Mouse (Mus musculus): ENCODE measurements around the gene Celf1. TPM values are rescaled to one million over a fixed set of nuclear protein-coding genes. Genes with fewer than 3 reads are reported as not detected.

Gene Celf1
- polyA plus RNA-seq, 1 experiment from 2014 or later = 47.9 TPM

- Histone ChIP-seq H3K36me3 (ENCODE audit: control insufficient read depth, insufficient read depth) (no peaks in the 10 kb centered on the region), H3K27me3 (ENCODE audit: control insufficient read depth, insufficient read depth, low read depth, low read length) (no peaks in the 10 kb centered on the region), H3K9ac (ENCODE audit: low read depth, low read length) (no peak overlapping the region), H3K4me2 (ENCODE audit: low read depth, low read length) (no peak overlapping the region), H3K9me3 (replicated peaks; ENCODE audit: control insufficient read depth, low read length) (no peaks in the 10 kb centered on the region), H3K27ac (ENCODE audit: low read length) (no peak overlapping the region), H3K4me3 (ENCODE audit: low read depth, low read length) (no peak overlapping the region), H3K4me1 (ENCODE audit: control insufficient read depth, low read depth, low read length) (no peaks in the 10 kb centered on the region)
- 73% methylated on average over 13 of the region's 13 CpGs for WGBS (ENCODE audit: insufficient replicate concordance)
- no peak for ATAC-seq (ENCODE audit: low read depth)
These were observed 11.6 kb upstream of the Celf1 start for GRCm38 (mm10) chr2:90928566-90928965.

DNA sequence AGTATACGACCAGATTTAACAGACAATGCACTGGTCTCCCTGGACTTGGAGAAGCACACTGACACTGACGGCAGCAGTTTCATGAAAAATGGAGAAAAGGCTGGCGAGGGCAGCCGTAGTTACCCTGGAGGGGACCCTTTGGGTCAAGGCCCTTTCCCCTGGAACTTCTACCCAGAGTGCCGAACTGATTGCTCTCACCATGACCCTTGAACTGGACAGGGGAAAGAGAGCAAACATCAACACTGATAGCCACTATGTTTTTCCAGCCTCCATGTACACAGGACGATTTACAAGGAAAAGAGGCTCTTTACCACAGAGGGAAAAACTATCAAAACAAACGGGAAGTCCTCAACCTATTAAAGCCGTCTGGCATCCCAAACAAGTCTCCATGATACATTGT lies 8.4 kb upstream of the Celf1 start:
- no peak overlapping the region for H3K9ac ChIP-seq (ENCODE audit: low read depth, low read length)
- no peak overlapping the region for H3K4me3 ChIP-seq (ENCODE audit: low read depth, low read length)
- WGBS (ENCODE audit: insufficient replicate concordance) = 57% methylated on average over 8 of the region's 8 CpGs
- no peaks in the 10 kb centered on the region for H3K9me3 ChIP-seq (replicated peaks; ENCODE audit: control insufficient read depth, low read length)
- H3K27me3 ChIP-seq (ENCODE audit: control insufficient read depth, insufficient read depth, low read depth, low read length) = no peaks in the 10 kb centered on the region
- no peaks in the 10 kb centered on the region for H3K4me1 ChIP-seq (ENCODE audit: control insufficient read depth, low read depth, low read length)
- H3K27ac ChIP-seq (ENCODE audit: low read length) = peak overlapping the region; percentile 78
- peak overlapping the region; percentile 22; the same call in 1 of the 2 replicates for H3K4me2 ChIP-seq (ENCODE audit: low read depth, low read length)
- H3K36me3 ChIP-seq (ENCODE audit: control insufficient read depth, insufficient read depth) = no peaks in the 10 kb centered on the region
- peak; percentile 89 for ATAC-seq (ENCODE audit: low read depth)

- Histone ChIP-seq H3K36me3 (ENCODE audit: control insufficient read depth, insufficient read depth) (no peaks in the 10 kb centered on the region), H3K9ac (ENCODE audit: low read depth, low read length) (no peak overlapping the region)
- ATAC-seq (ENCODE audit: low read depth) = peak; percentile 78
These were observed 7.9 kb upstream of the Celf1 start for GRCm38 (mm10) chr2:90932273-90932672.

DNA sequence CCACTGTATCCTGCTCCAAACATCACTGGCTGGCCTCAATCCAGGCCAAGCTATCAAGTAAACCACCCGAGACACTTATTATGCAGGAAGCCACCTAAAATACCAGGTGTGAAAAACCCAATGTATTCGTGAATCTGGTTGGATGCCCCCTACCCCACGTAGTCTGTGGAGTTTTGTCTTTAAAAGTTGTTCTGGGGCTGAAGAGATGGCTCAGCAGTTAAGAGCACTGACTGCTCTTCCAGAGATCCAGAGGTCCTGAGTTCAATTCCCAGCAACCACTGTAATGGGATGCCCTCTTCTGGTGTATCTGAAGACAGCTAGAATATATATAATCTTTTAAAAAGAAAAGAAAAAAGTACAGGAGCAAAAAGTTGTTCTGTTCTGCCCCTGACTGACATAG lies 1.8 kb upstream of the Celf1 start:
- Histone ChIP-seq H3K9ac (ENCODE audit: low read depth, low read length) (no peak overlapping the region), H3K27me3 (ENCODE audit: control insufficient read depth, insufficient read depth, low read depth, low read length) (no peaks in the 10 kb centered on the region), H3K27ac (ENCODE audit: low read length) (no peak overlapping the region), H3K4me2 (ENCODE audit: low read depth, low read length) (no peak overlapping the region), H3K9me3 (replicated peaks; ENCODE audit: control insufficient read depth, low read length) (no peaks in the 10 kb centered on the region), H3K36me3 (ENCODE audit: control insufficient read depth, insufficient read depth) (no peaks in the 10 kb centered on the region), H3K4me1 (ENCODE audit: control insufficient read depth, low read depth, low read length) (peaks cover 19% of the 10 kb centered on the region), H3K4me3 (ENCODE audit: low read depth, low read length) (no peak overlapping the region)
- no peak for ATAC-seq (ENCODE audit: low read depth)
- WGBS (ENCODE audit: insufficient replicate concordance) = 65% methylated on average over 3 of the region's 3 CpGs

More at GRCm38 (mm10) chr2:90932273-90932672, 7.9 kb upstream of the Celf1 start:
- no peak overlapping the region for H3K4me3 ChIP-seq (ENCODE audit: low read depth, low read length)
- H3K9me3 ChIP-seq (replicated peaks; ENCODE audit: control insufficient read depth, low read length) = no peaks in the 10 kb centered on the region
- no peaks in the 10 kb centered on the region for H3K4me1 ChIP-seq (ENCODE audit: control insufficient read depth, low read depth, low read length)
- no peaks in the 10 kb centered on the region for H3K27me3 ChIP-seq (ENCODE audit: control insufficient read depth, insufficient read depth, low read depth, low read length)
- WGBS (ENCODE audit: insufficient replicate concordance) = 48% methylated on average over 2 of the region's 2 CpGs
- peak overlapping the region; percentile 22; the same call in 1 of the 2 replicates for H3K4me2 ChIP-seq (ENCODE audit: low read depth, low read length)
- H3K27ac ChIP-seq (ENCODE audit: low read length) = peak overlapping the region; percentile 71

GRCm38 (mm10) chr2:90939750-90940149 lies 432 bp upstream of the Celf1 start:
- no peaks in the 10 kb centered on the region for H3K27me3 ChIP-seq (ENCODE audit: control insufficient read depth, insufficient read depth, low read depth, low read length)
- peak overlapping the region; percentile 89 for H3K4me3 ChIP-seq (ENCODE audit: low read depth, low read length)
- peak overlapping the region; percentile 92 for H3K9ac ChIP-seq (ENCODE audit: low read depth, low read length)
- peaks cover 26% of the 10 kb centered on the region for H3K4me1 ChIP-seq (ENCODE audit: control insufficient read depth, low read depth, low read length)
- ATAC-seq (ENCODE audit: low read depth) = no peak
- 42% methylated on average over 8 of the region's 8 CpGs for WGBS (ENCODE audit: insufficient replicate concordance)
- H3K27ac ChIP-seq (ENCODE audit: low read length) = no peak overlapping the region
- H3K4me2 ChIP-seq (ENCODE audit: low read depth, low read length) = peak overlapping the region; percentile 59
- H3K36me3 ChIP-seq (ENCODE audit: control insufficient read depth, insufficient read depth) = no peaks in the 10 kb centered on the region
- no peaks in the 10 kb centered on the region for H3K9me3 ChIP-seq (replicated peaks; ENCODE audit: control insufficient read depth, low read length)

DNA sequence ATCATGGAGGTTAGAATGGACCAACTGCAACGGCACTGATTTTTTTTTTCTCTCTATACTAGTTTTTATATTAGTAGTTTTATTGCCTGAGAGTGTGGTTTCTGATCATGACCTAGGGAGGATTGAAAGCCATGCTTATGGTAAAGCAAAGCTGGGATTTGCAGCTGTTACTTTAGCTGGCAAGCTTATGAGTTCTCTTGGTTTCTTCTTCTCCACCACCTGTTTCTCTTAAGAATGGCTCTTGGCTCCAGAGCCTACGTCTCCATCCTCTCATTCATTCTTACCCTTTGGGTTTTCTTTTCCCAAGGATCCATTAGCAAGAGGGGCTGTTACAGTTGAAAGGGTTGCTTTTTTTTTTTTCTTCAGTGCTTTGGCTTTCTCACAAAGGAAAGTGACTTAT lies 1.6 kb downstream of the Celf1 start:
- no peaks in the 10 kb centered on the region for H3K36me3 ChIP-seq (ENCODE audit: control insufficient read depth, insufficient read depth)
- H3K4me1 ChIP-seq (ENCODE audit: control insufficient read depth, low read depth, low read length) = peaks cover 32% of the 10 kb centered on the region
- H3K4me3 ChIP-seq (ENCODE audit: low read depth, low read length) = peak overlapping the region; percentile 89
- no peaks in the 10 kb centered on the region for H3K9me3 ChIP-seq (replicated peaks; ENCODE audit: control insufficient read depth, low read length)
- peak overlapping the region; percentile 59 for H3K4me2 ChIP-seq (ENCODE audit: low read depth, low read length)
- no peaks in the 10 kb centered on the region for H3K27me3 ChIP-seq (ENCODE audit: control insufficient read depth, insufficient read depth, low read depth, low read length)
- 68% methylated on average over 2 of the region's 2 CpGs for WGBS (ENCODE audit: insufficient replicate concordance)
- no peak overlapping the region for H3K27ac ChIP-seq (ENCODE audit: low read length)
- peak overlapping the region; percentile 92 for H3K9ac ChIP-seq (ENCODE audit: low read depth, low read length)
- no peak for ATAC-seq (ENCODE audit: low read depth)

- ATAC-seq (ENCODE audit: low read depth) = peak; percentile 21
- no peak overlapping the region for H3K4me2 ChIP-seq (ENCODE audit: low read depth, low read length)
- H3K27ac ChIP-seq (ENCODE audit: low read length) = no peak overlapping the region
- 73% methylated on average over 5 of the region's 5 CpGs for WGBS (ENCODE audit: insufficient replicate concordance)
- no peaks in the 10 kb centered on the region for H3K27me3 ChIP-seq (ENCODE audit: control insufficient read depth, insufficient read depth, low read depth, low read length)
- H3K4me1 ChIP-seq (ENCODE audit: control insufficient read depth, low read depth, low read length) = peaks cover 30% of the 10 kb centered on the region
- no peak overlapping the region for H3K4me3 ChIP-seq (ENCODE audit: low read depth, low read length)
- H3K9ac ChIP-seq (ENCODE audit: low read depth, low read length) = no peak overlapping the region
- H3K9me3 ChIP-seq (replicated peaks; ENCODE audit: control insufficient read depth, low read length) = no peaks in the 10 kb centered on the region
- H3K36me3 ChIP-seq (ENCODE audit: control insufficient read depth, insufficient read depth) = peaks cover 2% of the 10 kb centered on the region; the same call in 1 of the 2 replicates
These were observed 10.0 kb downstream of the Celf1 start for GRCm38 (mm10) chr2:90950149-90950548.

- no peaks in the 10 kb centered on the region for H3K27me3 ChIP-seq (ENCODE audit: control insufficient read depth, insufficient read depth, low read depth, low read length)
- peaks cover 26% of the 10 kb centered on the region for H3K4me1 ChIP-seq (ENCODE audit: control insufficient read depth, low read depth, low read length)
- H3K36me3 ChIP-seq (ENCODE audit: control insufficient read depth, insufficient read depth) = peaks cover 2% of the 10 kb centered on the region; the same call in 1 of the 2 replicates
- no peaks in the 10 kb centered on the region for H3K9me3 ChIP-seq (replicated peaks; ENCODE audit: control insufficient read depth, low read length)
- no peak; the same call in 1 of the 2 replicates for ATAC-seq (ENCODE audit: low read depth)
- H3K4me3 ChIP-seq (ENCODE audit: low read depth, low read length) = no peak overlapping the region
- no peak overlapping the region for H3K4me2 ChIP-seq (ENCODE audit: low read depth, low read length)
- no peak overlapping the region for H3K27ac ChIP-seq (ENCODE audit: low read length)
- no peak overlapping the region for H3K9ac ChIP-seq (ENCODE audit: low read depth, low read length)
These were observed 10.5 kb downstream of the Celf1 start for GRCm38 (mm10) chr2:90950582-90951194.

DNA sequence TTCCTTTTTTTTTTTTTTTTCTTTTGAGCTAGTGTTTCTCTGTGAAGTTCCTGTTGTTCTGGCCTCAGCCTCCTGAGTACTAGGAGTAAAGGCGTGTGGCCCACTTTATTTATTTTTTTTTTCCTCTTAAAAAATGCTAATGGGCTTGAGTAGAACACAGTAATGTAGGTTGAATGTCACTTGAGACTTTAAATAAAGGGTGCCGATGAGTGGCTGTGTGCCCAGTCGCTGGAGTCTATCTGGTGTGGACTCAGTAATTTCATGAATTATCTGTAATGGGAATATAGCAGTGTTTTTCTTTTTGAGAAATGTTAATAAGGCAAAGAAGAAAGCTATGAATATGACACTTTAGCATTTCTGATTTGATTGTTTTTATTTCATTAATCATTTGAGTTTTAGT lies 13.3 kb downstream of the Celf1 start:
- ATAC-seq (ENCODE audit: low read depth) = no peak
- no peaks in the 10 kb centered on the region for H3K9me3 ChIP-seq (replicated peaks; ENCODE audit: control insufficient read depth, low read length)
- no peak overlapping the region for H3K4me2 ChIP-seq (ENCODE audit: low read depth, low read length)
- peaks cover 23% of the 10 kb centered on the region for H3K4me1 ChIP-seq (ENCODE audit: control insufficient read depth, low read depth, low read length)
- H3K27ac ChIP-seq (ENCODE audit: low read length) = no peak overlapping the region
- no peak overlapping the region for H3K4me3 ChIP-seq (ENCODE audit: low read depth, low read length)
- H3K36me3 ChIP-seq (ENCODE audit: control insufficient read depth, insufficient read depth) = peaks cover 2% of the 10 kb centered on the region; the same call in 1 of the 2 replicates
- H3K27me3 ChIP-seq (ENCODE audit: control insufficient read depth, insufficient read depth, low read depth, low read length) = no peaks in the 10 kb centered on the region
- H3K9ac ChIP-seq (ENCODE audit: low read depth, low read length) = no peak overlapping the region
- 83% methylated on average over 3 of the region's 3 CpGs for WGBS (ENCODE audit: insufficient replicate concordance)

Data from liver, embryonic 16.5 days (tissue).